15 mouse cellular contexts compared by ENCODE assay signal in genomic region chr1:78192746-78193464, GRCm38 (mm10). TPM values are rescaled to one million over a fixed set of nuclear protein-coding genes. Genes with fewer than 3 reads are reported as not detected.
A peak's percentile ranks its signal among the peaks of the same experiment; 100 is the strongest.
DNase-seq lines count a peak whose midpoint lies in the region; ATAC-seq lines count a peak whose summit lies in the region.
"Had no signal": no experiment of that assay in that cellular context is flagged by ENCODE, and none has a peak within 500 bp of the region (broad histone marks: within the 10 kb centered on the region; RNA-seq: fewer than 3 reads in every experiment).

No protein-coding gene starts in this region.

- no peak overlapping the region for H3K9ac ChIP-seq in forebrain, embryonic 14.5 days (ENCODE audit: low read length)
- H3K9ac ChIP-seq in hindbrain, embryonic 15.5 days: peak overlapping the region; percentile 7
- no peak overlapping the region for H3K9ac ChIP-seq in midbrain, embryonic 15.5 days
- H3K9ac ChIP-seq: forebrain, postnatal 0 days; liver, embryonic 14.5 days had no signal

- H3K36me3 ChIP-seq in forebrain, embryonic 10.5 days (replicated peaks): no peaks in the 10 kb centered on the region
- no peaks in the 10 kb centered on the region for H3K36me3 ChIP-seq in forebrain, embryonic 14.5 days (ENCODE audit: control insufficient read depth, insufficient read depth, low read length)
- H3K36me3 ChIP-seq in embryonic facial prominence, embryonic 10.5 days (replicated peaks): no peaks in the 10 kb centered on the region
- no peaks in the 10 kb centered on the region for H3K36me3 ChIP-seq in hindbrain, embryonic 15.5 days
- no peaks in the 10 kb centered on the region for H3K36me3 ChIP-seq in midbrain, embryonic 15.5 days (replicated peaks)

- H3K4me3 ChIP-seq in forebrain, embryonic 10.5 days: peak overlapping the region; percentile 37
- H3K4me3 ChIP-seq in forebrain, embryonic 14.5 days (ENCODE audit: low read depth, low read length): no peak overlapping the region
- H3K4me3 ChIP-seq in embryonic facial prominence, embryonic 10.5 days: peak overlapping the region; percentile 65
- H3K4me3 ChIP-seq in hindbrain, embryonic 15.5 days: peak overlapping the region; percentile 41
- H3K4me3 ChIP-seq in midbrain, embryonic 15.5 days: peak overlapping the region; percentile 38

- WGBS in forebrain, embryonic 10.5 days: 2% methylated on average over 20 of the region's 20 CpGs
- 6% methylated on average over 20 of the region's 20 CpGs for WGBS in forebrain, embryonic 14.5 days
- 3% methylated on average over 20 of the region's 20 CpGs for WGBS in embryonic facial prominence, embryonic 10.5 days
- WGBS in hindbrain, embryonic 15.5 days: 6% methylated on average over 20 of the region's 20 CpGs
- 4% methylated on average over 20 of the region's 20 CpGs for WGBS in midbrain, embryonic 15.5 days

- no peak overlapping the region for H3K4me2 ChIP-seq in forebrain, embryonic 14.5 days (ENCODE audit: low read length)
- peak overlapping the region; percentile 66 for H3K4me2 ChIP-seq in hindbrain, embryonic 15.5 days
- peak overlapping the region; percentile 49 for H3K4me2 ChIP-seq in midbrain, embryonic 15.5 days

- DNase-seq in forebrain, embryonic 10.5 days (ENCODE audit: extremely low spot score, low spot score): no peak
- no peak for DNase-seq in forebrain, embryonic 14.5 days (ENCODE audit: low spot score)
- peak; percentile 53 for DNase-seq in embryonic facial prominence, embryonic 10.5 days (ENCODE audit: low spot score)
- no peak for DNase-seq in ovary, postnatal 14 days (ENCODE audit: low spot score)
- no peak for DNase-seq in kidney, adult 11 months
- DNase-seq in adrenal gland, postnatal 25 days: no peak
- DNase-seq: heart, postnatal 14 days; kidney, adult 9 months had no signal

- H3K4me1 ChIP-seq in forebrain, embryonic 10.5 days: peaks cover 86% of the 10 kb centered on the region
- peaks cover 7% of the 10 kb centered on the region; the same call in 1 of the 2 replicates for H3K4me1 ChIP-seq in forebrain, embryonic 14.5 days (ENCODE audit: control insufficient read depth, insufficient read depth, low read length)
- peaks cover 70% of the 10 kb centered on the region for H3K4me1 ChIP-seq in embryonic facial prominence, embryonic 10.5 days
- H3K4me1 ChIP-seq in hindbrain, embryonic 15.5 days (replicated peaks): peaks cover 15% of the 10 kb centered on the region
- H3K4me1 ChIP-seq in midbrain, embryonic 15.5 days: peaks cover 24% of the 10 kb centered on the region

- peak overlapping the region; percentile 71 for H3K27ac ChIP-seq in forebrain, embryonic 10.5 days
- no peak overlapping the region for H3K27ac ChIP-seq in forebrain, embryonic 14.5 days (ENCODE audit: low read depth, low read length)
- H3K27ac ChIP-seq in embryonic facial prominence, embryonic 10.5 days (replicated peaks): peak overlapping the region; percentile 90
- no peak overlapping the region; the same call in 1 of the 2 replicates for H3K27ac ChIP-seq in hindbrain, embryonic 15.5 days (replicated peaks)
- 0 out of 2 replicates have a peak overlapping the region, but pooled peaks have one; percentile 21 for H3K27ac ChIP-seq in midbrain, embryonic 15.5 days
- H3K27ac ChIP-seq: liver, embryonic 14.5 days had no signal

- peaks cover 100% of the 10 kb centered on the region for H3K27me3 ChIP-seq in forebrain, embryonic 10.5 days (ENCODE audit: poor library complexity, severe bottlenecking)
- H3K27me3 ChIP-seq in forebrain, embryonic 14.5 days (replicated peaks; ENCODE audit: control insufficient read depth, insufficient read depth, low read length): peaks cover 98% of the 10 kb centered on the region
- peaks cover 98% of the 10 kb centered on the region for H3K27me3 ChIP-seq in embryonic facial prominence, embryonic 10.5 days (replicated peaks; ENCODE audit: low read depth, poor library complexity, severe bottlenecking)
- peaks cover 39% of the 10 kb centered on the region for H3K27me3 ChIP-seq in hindbrain, embryonic 15.5 days
- H3K27me3 ChIP-seq in midbrain, embryonic 15.5 days (replicated peaks): peaks cover 40% of the 10 kb centered on the region

- no peaks in the 10 kb centered on the region for H3K9me3 ChIP-seq in forebrain, embryonic 10.5 days
- H3K9me3 ChIP-seq in forebrain, embryonic 14.5 days (replicated peaks; ENCODE audit: control insufficient read depth, low read length): no peaks in the 10 kb centered on the region
- H3K9me3 ChIP-seq in embryonic facial prominence, embryonic 10.5 days: no peaks in the 10 kb centered on the region
- no peaks in the 10 kb centered on the region for H3K9me3 ChIP-seq in hindbrain, embryonic 15.5 days
- H3K9me3 ChIP-seq in midbrain, embryonic 15.5 days: no peaks in the 10 kb centered on the region

- no peak for ATAC-seq in forebrain, embryonic 14.5 days
- ATAC-seq in hindbrain, embryonic 15.5 days (ENCODE audit: low FRiP score, low read depth): no peak
- no peak for ATAC-seq in midbrain, embryonic 15.5 days (replicated peaks)
- ATAC-seq: forebrain, postnatal 0 days had no signal

RNA-seq across cellular contexts. Expression of gene Pax3, which starts 4.0 kb away (rescaled TPM):
- polyA plus RNA-seq in forebrain, embryonic 10.5 days (2016; fragmentation: Nextera tagmentation; extraction: Ambion mirVana): 12.2 and 13.0 TPM in 2 replicates
- polyA plus RNA-seq in forebrain, embryonic 14.5 days (2014; fragmentation: Nextera tagmentation; extraction: Ambion mirVana): 0.24 and 0.33 TPM in 2 replicates
- polyA plus RNA-seq in embryonic facial prominence, embryonic 10.5 days (2016; fragmentation: Nextera tagmentation; extraction: Ambion mirVana): 16.6 and 17.7 TPM in 2 replicates
- polyA plus RNA-seq in hindbrain, embryonic 15.5 days (2015; fragmentation: Nextera tagmentation; extraction: Ambion mirVana): 14.0 and 16.3 TPM in 2 replicates
- 11.4 and 14.4 TPM in 2 replicates for polyA plus RNA-seq in midbrain, embryonic 15.5 days (2015; fragmentation: Nextera tagmentation; extraction: Ambion mirVana)
- not detected in 2 replicates for total RNA-seq in adrenal gland, postnatal 25 days (2021)
- total RNA-seq: left cerebral cortex, adult 18-20 months; MEL had no signal
- polyA plus RNA-seq: gonadal fat pad, adult 2 months; liver, embryonic 14.5 days had no signal

Comparison
In these comparisons a context has a peak if more than half of its experiments do, and no peak if none do; other contexts are left out.
1. H3K27ac ChIP-seq: peak in forebrain, embryonic 10.5 days (single experiment), embryonic facial prominence, embryonic 10.5 days (single experiment) and midbrain, embryonic 15.5 days (single experiment); none in forebrain, embryonic 14.5 days (single experiment) and hindbrain, embryonic 15.5 days (single experiment).